Mouse (Mus musculus): ENCODE data around the gene Cpt1c.

DNA sequence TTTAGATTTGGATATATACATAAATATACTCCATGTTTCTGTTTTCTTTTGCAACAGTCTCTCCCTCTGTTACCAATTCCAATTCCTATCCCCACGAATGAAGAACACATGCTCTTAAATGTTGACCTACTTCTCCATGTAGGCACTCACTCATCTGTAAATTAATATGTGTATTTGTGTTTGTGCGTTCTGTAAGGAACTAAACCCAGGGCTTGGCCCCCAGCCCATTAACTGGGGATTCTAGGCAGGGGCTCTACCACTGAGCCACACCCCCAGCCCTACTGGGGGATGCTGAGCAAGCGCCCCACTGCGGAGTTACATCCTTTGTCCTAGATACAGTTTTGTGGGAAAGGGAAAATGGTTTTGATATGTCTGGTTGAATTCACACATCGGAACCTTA is 55.5 kb downstream of the Cpt1c start:
- TF ChIP-seq CTCF (IDR thresholded peaks at IDR 0.05; ENCODE audit: low read depth, low read length) (no peak), EP300 (IDR thresholded peaks at IDR 0.05; ENCODE audit: insufficient read depth, low read depth, low read length) (no peak)
